Mouse (Mus musculus): ENCODE measurements around the gene Clstn2. TPM values are rescaled to one million over a fixed set of nuclear protein-coding genes. Genes with fewer than 3 reads are reported as not detected.

Clstn2 gene
- polyA plus RNA-seq, 1 experiment: 0.27 TPM

DNA sequence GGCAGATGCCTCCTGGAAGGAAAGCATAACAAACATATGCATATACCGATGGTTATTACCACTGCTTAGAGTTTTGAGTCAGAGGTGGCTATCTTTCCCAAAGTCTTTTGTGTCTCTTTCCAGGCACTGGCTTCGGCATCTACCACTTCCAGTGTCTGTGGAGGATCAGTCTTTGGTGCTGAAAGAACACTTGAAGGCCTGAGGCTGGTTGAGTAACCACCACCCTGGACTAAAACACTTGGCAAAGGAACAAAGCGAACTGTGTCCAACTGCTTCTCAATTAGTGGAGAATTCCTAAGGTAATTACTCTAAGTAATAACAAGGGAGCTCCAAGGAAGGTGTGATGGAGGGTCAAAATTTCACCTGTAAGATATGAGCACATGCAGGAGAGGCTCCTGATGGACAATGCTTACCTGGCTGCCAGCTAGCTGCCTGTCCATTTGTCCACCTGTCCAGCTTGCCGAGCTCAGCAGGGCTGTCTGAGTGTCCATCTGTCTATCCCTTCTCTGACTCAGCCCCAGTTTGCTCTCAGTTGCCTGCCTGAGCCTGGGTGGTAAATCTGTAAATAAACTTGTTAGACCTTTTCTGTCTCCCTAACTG, 346.1 kb downstream of the Clstn2 start:
- TF ChIP-seq POLR2A (IDR thresholded peaks at IDR 0.05; ENCODE audit: low read depth, low read length) (no peak), CTCF (IDR thresholded peaks at IDR 0.05; ENCODE audit: extremely low read depth, insufficient read length, insufficient replicate concordance, low read depth, low read length) (no peak)
- H3K4me1 ChIP-seq (ENCODE audit: control insufficient read depth, insufficient read depth, insufficient read length, low read length): no peaks in the 10 kb centered on the region
- no peak overlapping the region for H3K27ac ChIP-seq (ENCODE audit: insufficient read depth, low read depth, low read length)
- H3K27me3 ChIP-seq (ENCODE audit: control insufficient read depth, insufficient read depth, low read length): no peaks in the 10 kb centered on the region
- H3K4me3 ChIP-seq (ENCODE audit: low read depth, low read length): no peak overlapping the region
- no peaks in the 10 kb centered on the region for H3K36me3 ChIP-seq (ENCODE audit: control insufficient read depth, insufficient read depth, low read length)
- 76% methylated on average over 4 of the region's 4 CpGs for WGBS

GRCm38 (mm10) chr9:97685664-97686063, 347.3 kb downstream of the Clstn2 start:
- 83% methylated on average over 4 of the region's 4 CpGs for WGBS
- Histone ChIP-seq H3K36me3 (ENCODE audit: control insufficient read depth, insufficient read depth, low read length) (no peaks in the 10 kb centered on the region), H3K27me3 (ENCODE audit: control insufficient read depth, insufficient read depth, low read length) (no peaks in the 10 kb centered on the region), H3K27ac (ENCODE audit: insufficient read depth, low read depth, low read length) (no peak overlapping the region), H3K4me3 (ENCODE audit: low read depth, low read length) (no peak overlapping the region), H3K4me1 (ENCODE audit: control insufficient read depth, insufficient read depth, insufficient read length, low read length) (no peaks in the 10 kb centered on the region)
- TF ChIP-seq CTCF (IDR thresholded peaks at IDR 0.05; ENCODE audit: extremely low read depth, insufficient read length, insufficient replicate concordance, low read depth, low read length): no peak
- no peak for TF ChIP-seq POLR2A (IDR thresholded peaks at IDR 0.05; ENCODE audit: low read depth, low read length)

- H3K36me3 ChIP-seq (ENCODE audit: control insufficient read depth, insufficient read depth, low read length): no peaks in the 10 kb centered on the region
- H3K4me3 ChIP-seq (ENCODE audit: low read depth, low read length): no peak overlapping the region
- H3K27me3 ChIP-seq (ENCODE audit: control insufficient read depth, insufficient read depth, low read length): no peaks in the 10 kb centered on the region
- H3K4me1 ChIP-seq (ENCODE audit: control insufficient read depth, insufficient read depth, insufficient read length, low read length): no peaks in the 10 kb centered on the region
- TF ChIP-seq CTCF (IDR thresholded peaks at IDR 0.05; ENCODE audit: extremely low read depth, insufficient read length, insufficient replicate concordance, low read depth, low read length) (no peak), POLR2A (IDR thresholded peaks at IDR 0.05; ENCODE audit: low read depth, low read length) (no peak)
- H3K27ac ChIP-seq (ENCODE audit: insufficient read depth, low read depth, low read length): no peak overlapping the region
These were observed 353.1 kb downstream of the Clstn2 start for GRCm38 (mm10) chr9:97679878-97680277.

- H3K27ac ChIP-seq (ENCODE audit: insufficient read depth, low read depth, low read length): no peak overlapping the region
- no peaks in the 10 kb centered on the region for H3K4me1 ChIP-seq (ENCODE audit: control insufficient read depth, insufficient read depth, insufficient read length, low read length)
- whole genome bisulfite sequencing: 60% methylated on average over 4 of the region's 4 CpGs
- H3K36me3 ChIP-seq (ENCODE audit: control insufficient read depth, insufficient read depth, low read length): no peaks in the 10 kb centered on the region
- H3K4me3 ChIP-seq (ENCODE audit: low read depth, low read length): no peak overlapping the region
- H3K27me3 ChIP-seq (ENCODE audit: control insufficient read depth, insufficient read depth, low read length): no peaks in the 10 kb centered on the region
- TF ChIP-seq CTCF (IDR thresholded peaks at IDR 0.05; ENCODE audit: extremely low read depth, insufficient read length, insufficient replicate concordance, low read depth, low read length) (no peak), POLR2A (IDR thresholded peaks at IDR 0.05; ENCODE audit: low read depth, low read length) (no peak)
These were observed 353.9 kb downstream of the Clstn2 start for GRCm38 (mm10) chr9:97679106-97679505.

- Histone ChIP-seq H3K4me1 (ENCODE audit: control insufficient read depth, insufficient read depth, insufficient read length, low read length) (no peaks in the 10 kb centered on the region), H3K4me3 (ENCODE audit: low read depth, low read length) (no peak overlapping the region), H3K36me3 (ENCODE audit: control insufficient read depth, insufficient read depth, low read length) (no peaks in the 10 kb centered on the region), H3K27ac (ENCODE audit: insufficient read depth, low read depth, low read length) (no peak overlapping the region), H3K27me3 (ENCODE audit: control insufficient read depth, insufficient read depth, low read length) (no peaks in the 10 kb centered on the region)
- WGBS: 43% methylated on average over 3 of the region's 3 CpGs
- TF ChIP-seq POLR2A (IDR thresholded peaks at IDR 0.05; ENCODE audit: low read depth, low read length): no peak
- TF ChIP-seq CTCF (IDR thresholded peaks at IDR 0.05; ENCODE audit: extremely low read depth, insufficient read length, insufficient replicate concordance, low read depth, low read length): no peak
These were observed 355.9 kb downstream of the Clstn2 start for GRCm38 (mm10) chr9:97677075-97677474.

DNA sequence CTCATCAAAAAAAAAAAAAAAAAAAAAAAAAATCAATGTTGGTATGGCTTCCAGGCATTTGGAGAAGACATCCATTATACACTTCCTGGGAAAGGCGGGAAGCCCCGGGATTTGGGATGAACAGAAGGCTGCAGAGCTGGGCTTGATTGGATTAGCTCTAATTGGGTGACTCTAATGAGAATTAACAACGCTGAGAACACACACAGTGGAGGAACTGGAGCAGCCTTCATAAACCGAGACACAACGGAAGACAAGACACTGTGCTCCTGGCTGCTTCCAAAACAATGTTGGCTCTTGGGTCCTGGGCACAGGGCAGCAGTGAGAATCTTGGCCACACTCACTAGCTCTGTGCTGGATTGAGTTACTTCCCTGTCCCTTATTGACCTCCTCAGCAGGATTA, 360.3 kb downstream of the Clstn2 start:
- Histone ChIP-seq H3K27me3 (ENCODE audit: control insufficient read depth, insufficient read depth, low read length) (no peaks in the 10 kb centered on the region), H3K36me3 (ENCODE audit: control insufficient read depth, insufficient read depth, low read length) (no peaks in the 10 kb centered on the region), H3K27ac (ENCODE audit: insufficient read depth, low read depth, low read length) (no peak overlapping the region), H3K4me3 (ENCODE audit: low read depth, low read length) (no peak overlapping the region), H3K4me1 (ENCODE audit: control insufficient read depth, insufficient read depth, insufficient read length, low read length) (no peaks in the 10 kb centered on the region)
- TF ChIP-seq POLR2A (IDR thresholded peaks at IDR 0.05; ENCODE audit: low read depth, low read length): no peak
- TF ChIP-seq CTCF (IDR thresholded peaks at IDR 0.05; ENCODE audit: extremely low read depth, insufficient read length, insufficient replicate concordance, low read depth, low read length): no peak
- 69% methylated on average over 5 of the region's 5 CpGs for WGBS

- H3K4me3 ChIP-seq (ENCODE audit: low read depth, low read length): no peak overlapping the region
- no peak overlapping the region for H3K27ac ChIP-seq (ENCODE audit: insufficient read depth, low read depth, low read length)
- H3K4me1 ChIP-seq (ENCODE audit: control insufficient read depth, insufficient read depth, insufficient read length, low read length): no peaks in the 10 kb centered on the region
- H3K36me3 ChIP-seq (ENCODE audit: control insufficient read depth, insufficient read depth, low read length): no peaks in the 10 kb centered on the region
- WGBS: 43% methylated on average over 1 of the region's 1 CpGs
- TF ChIP-seq POLR2A (IDR thresholded peaks at IDR 0.05; ENCODE audit: low read depth, low read length) (no peak), CTCF (IDR thresholded peaks at IDR 0.05; ENCODE audit: extremely low read depth, insufficient read length, insufficient replicate concordance, low read depth, low read length) (no peak)
- H3K27me3 ChIP-seq (ENCODE audit: control insufficient read depth, insufficient read depth, low read length): no peaks in the 10 kb centered on the region
These were observed 360.8 kb downstream of the Clstn2 start for GRCm38 (mm10) chr9:97672224-97672623.

All from small intestine, adult 2 months (tissue).